26 mouse cellular contexts compared by ENCODE assay signal in the genomic region with DNA sequence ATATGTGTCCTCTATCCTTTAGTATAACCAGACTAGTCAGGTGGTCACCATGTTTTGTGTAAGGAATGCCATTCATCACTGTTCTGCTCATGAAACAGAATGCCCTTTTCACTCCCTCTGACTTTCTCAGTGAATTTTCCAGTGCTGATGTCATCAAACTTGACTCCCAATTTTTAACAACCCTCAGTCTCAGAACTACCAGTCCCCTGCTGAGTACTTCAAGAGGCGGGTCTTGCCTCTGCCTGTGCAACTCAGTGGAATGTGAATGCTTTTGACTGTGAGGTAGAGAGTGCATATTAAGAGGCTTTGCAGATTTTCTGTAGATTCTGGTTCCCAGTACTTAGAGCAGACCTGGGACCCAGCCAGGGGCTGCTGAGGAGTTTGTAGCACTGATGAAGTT. TPM values are rescaled to one million over a fixed set of nuclear protein-coding genes. Genes with fewer than 3 reads are reported as not detected.
DNase-seq lines count a peak whose midpoint lies in the region; ATAC-seq and TF ChIP-seq lines count a peak whose summit lies in the region.
"Had no signal": no experiment of that assay in that cellular context is flagged by ENCODE, and none has a peak within 500 bp of the region (broad histone marks: within the 10 kb centered on the region; RNA-seq: fewer than 3 reads in every experiment).

No protein-coding gene starts in this region.

- no peak for DNase-seq in hindbrain, postnatal 0 days (ENCODE audit: low spot score)
- DNase-seq in hindbrain, embryonic 14.5 days (ENCODE audit: low spot score): no peak
- peak; percentile 82 for DNase-seq in NIH3T3 (ENCODE audit: low read depth)
- peak; percentile 32 for DNase-seq in lung, postnatal 25 days (ENCODE audit: low spot score)
- DNase-seq in layer of hippocampus, adult 18-20 months (ENCODE audit: low spot score in 2 of 2): no peak
- no peak for DNase-seq in right cerebral cortex, postnatal 36 days (ENCODE audit: low spot score in 2 of 2)
- DNase-seq: adrenal gland, adult 2 months; B cell, adult 2 months; cerebellum, adult 2 months; heart, postnatal 14 days; kidney, postnatal 25 days; layer of hippocampus, adult 9-11 months; right cerebral cortex, postnatal 4 days; thymus, postnatal 36 days had no signal

- 0 out of 2 replicates have a peak, but pooled peaks have one; percentile 33 for ATAC-seq in hindbrain, postnatal 0 days
- ATAC-seq in hindbrain, embryonic 14.5 days (ENCODE audit: low FRiP score): no peak
- ATAC-seq in limb, embryonic 13.5 days (ENCODE audit: low FRiP score, low read depth): peak; percentile 58; the same call in 1 of the 2 replicates
- ATAC-seq: forebrain, embryonic 13.5 days; intestine, postnatal 0 days; liver, embryonic 12.5 days had no signal

- no peak overlapping the region for H3K27ac ChIP-seq in hindbrain, postnatal 0 days
- no peak overlapping the region for H3K27ac ChIP-seq in hindbrain, embryonic 14.5 days
- H3K27ac ChIP-seq in limb, embryonic 13.5 days: peak overlapping the region; percentile 72; the same call in 1 of the 2 replicates
- H3K27ac ChIP-seq: embryonic facial prominence, embryonic 15.5 days; forebrain, embryonic 13.5 days; hindbrain, embryonic 15.5 days; liver, embryonic 12.5 days; macrophage; midbrain, embryonic 12.5 days had no signal

- H3K36me3 ChIP-seq in hindbrain, postnatal 0 days (ENCODE audit: insufficient read depth, low read length): no peaks in the 10 kb centered on the region
- H3K36me3 ChIP-seq in hindbrain, embryonic 14.5 days (replicated peaks; ENCODE audit: control insufficient read depth, insufficient read depth): no peaks in the 10 kb centered on the region
- H3K36me3 ChIP-seq in limb, embryonic 13.5 days: no peaks in the 10 kb centered on the region
- H3K36me3 ChIP-seq: embryonic facial prominence, embryonic 15.5 days; hindbrain, embryonic 15.5 days; liver, embryonic 12.5 days; midbrain, embryonic 12.5 days had no signal

- 44% methylated on average over 1 of the region's 1 CpGs for WGBS in hindbrain, postnatal 0 days
- 62% methylated on average over 1 of the region's 1 CpGs for WGBS in hindbrain, embryonic 14.5 days
- WGBS in limb, embryonic 13.5 days: 14% methylated on average over 1 of the region's 1 CpGs

- H3K4me2 ChIP-seq in hindbrain, postnatal 0 days (ENCODE audit: low read depth, low read length): no peak overlapping the region
- no peak overlapping the region for H3K4me2 ChIP-seq in hindbrain, embryonic 14.5 days (replicated peaks)
- no peak overlapping the region; the same call in 1 of the 2 replicates for H3K4me2 ChIP-seq in limb, embryonic 13.5 days (replicated peaks)
- H3K4me2 ChIP-seq: embryonic facial prominence, embryonic 15.5 days; forebrain, embryonic 13.5 days; heart, embryonic 11.5 days; hindbrain, embryonic 15.5 days; liver, embryonic 12.5 days; midbrain, embryonic 12.5 days had no signal

- no peaks in the 10 kb centered on the region for H3K9me3 ChIP-seq in hindbrain, postnatal 0 days (ENCODE audit: low read length)
- H3K9me3 ChIP-seq in hindbrain, embryonic 14.5 days (ENCODE audit: control insufficient read depth, low read length): no peaks in the 10 kb centered on the region
- H3K9me3 ChIP-seq in limb, embryonic 13.5 days: no peaks in the 10 kb centered on the region
- H3K9me3 ChIP-seq: embryonic facial prominence, embryonic 15.5 days; forebrain, embryonic 13.5 days; hindbrain, embryonic 15.5 days; liver, embryonic 12.5 days; midbrain, embryonic 12.5 days had no signal

- H3K27me3 ChIP-seq in hindbrain, postnatal 0 days (ENCODE audit: insufficient read depth, low read length): no peaks in the 10 kb centered on the region
- H3K27me3 ChIP-seq in hindbrain, embryonic 14.5 days (ENCODE audit: control insufficient read depth, insufficient read depth, low read length): no peaks in the 10 kb centered on the region
- no peaks in the 10 kb centered on the region for H3K27me3 ChIP-seq in limb, embryonic 13.5 days
- H3K27me3 ChIP-seq: embryonic facial prominence, embryonic 15.5 days; forebrain, embryonic 13.5 days; hindbrain, embryonic 15.5 days; liver, embryonic 12.5 days; midbrain, embryonic 12.5 days had no signal

- no peak overlapping the region for H3K4me3 ChIP-seq in hindbrain, postnatal 0 days (ENCODE audit: low read length)
- no peak overlapping the region for H3K4me3 ChIP-seq in hindbrain, embryonic 14.5 days (replicated peaks; ENCODE audit: low read length)
- H3K4me3 ChIP-seq in limb, embryonic 13.5 days: no peak overlapping the region
- H3K4me3 ChIP-seq: embryonic facial prominence, embryonic 15.5 days; forebrain, embryonic 13.5 days; hindbrain, embryonic 15.5 days; liver, embryonic 12.5 days; midbrain, embryonic 12.5 days had no signal

- no peak for TF ChIP-seq CTCF in hindbrain, postnatal 0 days (IDR thresholded peaks at IDR 0.05; ENCODE audit: low read depth)

- H3K4me1 ChIP-seq in hindbrain, postnatal 0 days (ENCODE audit: insufficient read depth, low read length): peaks cover 4% of the 10 kb centered on the region; the same call in 1 of the 2 replicates
- peaks cover 9% of the 10 kb centered on the region; the same call in 1 of the 2 replicates for H3K4me1 ChIP-seq in hindbrain, embryonic 14.5 days (replicated peaks; ENCODE audit: control insufficient read depth, insufficient read depth, low read length)
- H3K4me1 ChIP-seq in limb, embryonic 13.5 days: peaks cover 51% of the 10 kb centered on the region

- no peak overlapping the region for H3K9ac ChIP-seq in hindbrain, postnatal 0 days (replicated peaks; ENCODE audit: low read length)
- H3K9ac ChIP-seq in hindbrain, embryonic 14.5 days: no peak overlapping the region
- no peak overlapping the region for H3K9ac ChIP-seq in limb, embryonic 13.5 days
- H3K9ac ChIP-seq: embryonic facial prominence, embryonic 15.5 days; forebrain, embryonic 13.5 days; hindbrain, embryonic 15.5 days; liver, embryonic 12.5 days; midbrain, embryonic 12.5 days had no signal

RNA-seq across cellular contexts. Expression of a gene that starts 59.1 kb away (rescaled TPM):
- not detected in 2 replicates for total RNA-seq in hindbrain, postnatal 0 days (2014; rRNA removed)
- not detected in 2 replicates for polyA plus RNA-seq in hindbrain, postnatal 0 days (2015; fragmentation: Nextera tagmentation; extraction: Ambion mirVana)
- polyA plus RNA-seq in hindbrain, embryonic 14.5 days (2014; fragmentation: Nextera tagmentation; extraction: Ambion mirVana): not detected in 2 replicates
- polyA plus RNA-seq in limb, embryonic 13.5 days (2015; fragmentation: Nextera tagmentation; extraction: Ambion mirVana): not detected in 2 replicates
- not detected for total RNA-seq in layer of hippocampus, adult 18-20 months (2021)
- total RNA-seq: adrenal gland, adult 2 months; common myeloid progenitor, adult 5-6 weeks; gastrocnemius, postnatal 4 days; heart, postnatal 14 days; neutrophil, adult 5-6 weeks had no signal
- polyA plus RNA-seq: adrenal gland, adult 2 months; cerebellum, adult 2 months; embryonic facial prominence, embryonic 15.5 days; forebrain, embryonic 13.5 days; heart, embryonic 11.5 days; hindbrain, embryonic 15.5 days; intestine, postnatal 0 days; liver, embryonic 12.5 days; macrophage; midbrain, embryonic 12.5 days had no signal

Comparison
In these comparisons a context has a peak if more than half of its experiments do, and no peak if none do; other contexts are left out.
1. DNase-seq: peak in NIH3T3 (single experiment) and lung, postnatal 25 days (single experiment); none in hindbrain, postnatal 0 days (single experiment), hindbrain, embryonic 14.5 days (single experiment), layer of hippocampus, adult 18-20 months (0 of 2) and right cerebral cortex, postnatal 36 days (0 of 2).